Mouse (Mus musculus) hindlimb bud, embryonic 11.5 days (tissue): Measurements from ENCODE around the gene Gpr142.

ENCODE experiments used
- DNase-seq: peaks from one replicate; pipeline ENCODE4 v3.0.0-alpha.2; 2012; ENCODE audit warnings: low read depth, low spot score; ENCODE audit errors: extremely low spot score

Gene Gpr142

DNA sequence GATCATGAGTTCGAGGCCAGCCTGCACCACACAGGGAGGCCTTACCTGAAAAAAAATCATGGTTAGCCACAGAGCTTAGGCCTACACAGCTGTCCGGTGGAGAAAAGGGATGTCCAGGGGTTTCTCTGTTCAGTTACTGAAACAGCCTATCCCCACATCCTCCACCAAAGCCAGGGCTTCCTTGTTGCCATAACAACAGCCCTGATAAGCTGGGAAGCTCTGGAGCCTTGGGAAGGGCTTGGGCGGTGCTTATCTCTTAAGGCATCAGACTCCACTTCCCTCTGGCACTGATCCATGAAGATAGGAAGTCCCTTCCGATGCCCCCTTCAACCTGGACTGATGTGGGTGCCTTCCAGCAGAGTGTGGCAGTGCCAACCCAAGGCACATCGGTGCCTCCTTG lies 34.4 kb downstream of the Gpr142 start:
- no peak for DNase-seq

DNA sequence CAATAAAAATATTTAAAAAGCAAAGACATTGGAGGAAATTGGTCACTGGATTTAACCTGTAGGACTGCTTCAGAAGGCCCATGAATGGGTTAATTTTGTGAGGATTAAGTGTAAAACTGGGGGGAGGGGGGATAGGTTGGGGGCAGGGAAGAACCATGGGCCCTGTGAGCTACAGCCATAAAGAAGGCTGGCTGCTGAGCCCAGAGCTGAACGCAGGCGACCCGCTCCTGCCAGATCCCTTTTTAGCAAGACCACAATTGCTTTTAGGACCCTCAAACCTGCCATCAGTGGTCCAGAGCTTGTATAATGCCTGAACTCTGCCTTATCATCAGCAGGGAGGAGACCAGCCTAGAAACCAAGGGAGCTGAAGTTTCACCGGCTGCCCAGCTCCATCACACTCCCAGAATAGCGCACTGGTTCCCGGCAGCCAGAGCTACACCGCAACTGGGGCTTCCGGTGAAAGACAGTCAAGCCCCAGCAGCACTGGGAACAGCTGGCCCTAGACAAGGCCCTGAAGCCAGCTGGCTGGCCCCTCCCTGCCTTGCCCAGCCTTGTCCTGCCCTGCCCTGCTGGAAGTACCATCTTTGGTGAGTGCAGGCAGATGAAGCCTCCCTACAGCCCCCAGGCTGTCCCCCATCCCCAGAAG lies 45.2 kb downstream of the Gpr142 start:
- no peak for DNase-seq

DNA sequence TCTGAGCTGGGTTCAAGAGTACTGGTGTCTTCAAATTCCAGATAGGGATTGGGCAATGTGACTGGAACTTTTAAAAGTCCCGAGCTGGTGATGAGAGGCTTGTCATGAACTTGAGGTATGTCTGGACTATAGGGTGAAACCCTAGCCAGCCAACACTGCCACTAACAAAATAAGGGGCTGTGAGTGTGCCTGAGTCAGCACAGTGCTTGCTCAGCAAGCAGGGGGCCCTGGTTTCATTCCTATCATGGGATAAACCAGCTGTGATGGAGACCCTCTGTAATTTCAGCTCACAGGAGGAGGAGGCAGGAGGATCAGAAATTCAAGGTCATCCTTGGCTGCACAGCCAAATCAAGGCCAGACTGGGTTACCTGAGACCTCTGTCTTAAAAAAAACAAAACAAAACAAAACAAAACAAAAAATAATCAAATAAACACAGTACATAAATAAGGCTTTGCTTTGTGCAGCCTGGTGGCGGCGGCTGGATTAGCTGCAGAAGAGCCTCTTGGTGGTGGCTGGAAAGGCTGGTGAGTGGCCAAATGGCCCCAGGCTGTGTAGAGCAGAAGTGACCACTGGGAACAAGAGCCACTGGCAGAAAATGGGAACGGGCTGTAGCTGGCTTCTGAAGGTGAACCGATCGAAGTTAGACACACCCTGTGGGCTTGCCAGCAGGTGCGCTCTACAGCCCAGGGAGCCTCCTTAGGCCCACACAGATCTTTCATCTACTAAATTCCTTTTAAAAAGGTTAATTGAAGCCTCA lies 45.9 kb downstream of the Gpr142 start:
- DNase-seq: no peak

DNA sequence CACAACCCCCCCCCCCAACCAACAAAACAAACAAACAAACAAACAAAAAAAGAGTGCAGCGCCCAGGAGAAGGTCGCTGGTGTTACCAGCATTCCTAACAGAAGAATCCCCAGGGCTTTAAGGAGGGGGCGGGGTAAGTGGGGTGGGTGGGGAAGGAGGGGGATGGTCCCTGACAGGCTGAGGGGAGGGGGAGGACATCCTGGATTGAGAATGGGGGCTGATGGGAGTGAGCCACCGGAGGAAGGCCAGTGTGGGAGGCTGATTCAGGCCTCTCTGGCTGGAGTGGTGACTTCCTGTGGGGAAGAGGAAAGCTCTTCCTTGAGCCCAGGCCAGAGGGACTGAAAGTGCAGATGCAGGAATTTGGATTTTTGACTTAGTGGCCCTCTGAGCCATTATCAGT lies 47.6 kb downstream of the Gpr142 start:
- DNase-seq: no peak

DNA sequence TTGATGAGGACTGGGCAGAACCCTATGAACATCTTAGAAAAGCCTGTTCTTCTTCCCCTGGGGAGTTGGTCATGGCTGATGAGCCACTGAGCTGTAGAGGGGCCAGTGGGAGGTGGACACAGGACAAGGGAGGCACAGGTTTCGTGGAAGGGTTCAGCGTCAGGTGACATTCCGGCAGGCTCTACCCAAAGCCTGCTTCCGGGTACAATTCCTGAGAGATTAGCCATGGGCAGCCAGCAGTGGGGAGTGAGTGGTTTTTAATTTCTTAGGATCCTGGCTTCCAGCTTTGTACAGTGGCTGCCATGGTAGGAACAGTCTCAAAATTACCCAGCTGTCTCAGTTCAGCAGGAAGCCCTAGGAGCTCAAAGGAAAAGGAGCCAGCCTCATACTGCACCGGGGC lies 48.3 kb downstream of the Gpr142 start:
- DNase-seq: no peak

DNA sequence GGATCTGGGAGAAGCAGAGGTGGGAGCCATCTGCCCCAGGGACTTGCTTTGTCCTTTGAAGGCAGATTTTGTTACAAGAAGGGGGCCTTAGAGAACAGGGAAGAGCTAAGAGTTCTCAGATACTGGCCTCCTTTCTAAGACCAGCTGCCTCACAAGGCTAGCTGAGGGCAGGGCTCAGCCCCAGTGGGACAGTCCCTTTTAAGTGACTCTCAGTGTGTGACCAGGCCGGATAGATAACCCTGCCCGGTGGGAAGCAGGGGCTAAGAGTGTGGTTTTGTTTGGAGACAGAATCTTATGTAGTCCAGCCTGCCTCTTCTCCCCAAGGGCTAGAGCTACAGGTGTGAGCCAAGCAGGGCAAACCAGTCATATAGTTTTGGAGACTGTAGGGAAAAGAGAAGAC lies 50.8 kb downstream of the Gpr142 start:
- no peak for DNase-seq

DNA sequence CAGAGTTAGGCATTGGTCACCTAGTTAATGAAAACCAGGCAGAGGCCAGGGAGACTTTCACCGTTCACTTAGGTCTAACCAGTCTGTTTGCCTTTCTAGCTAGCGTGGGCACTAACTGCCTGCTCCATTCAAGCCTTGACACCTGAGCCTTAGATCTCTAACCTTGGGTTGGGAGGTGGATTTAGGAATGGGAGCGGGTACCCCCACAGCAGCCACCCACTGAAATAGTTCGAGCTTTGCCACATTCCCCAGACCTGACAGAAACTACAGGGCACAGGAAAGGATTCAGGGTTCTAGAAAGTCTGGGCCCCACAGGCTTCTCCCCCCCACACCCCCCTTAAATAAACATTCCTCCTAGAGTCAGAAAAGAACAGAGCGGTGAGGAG lies 51.3 kb downstream of the Gpr142 start:
- no peak for DNase-seq

DNA sequence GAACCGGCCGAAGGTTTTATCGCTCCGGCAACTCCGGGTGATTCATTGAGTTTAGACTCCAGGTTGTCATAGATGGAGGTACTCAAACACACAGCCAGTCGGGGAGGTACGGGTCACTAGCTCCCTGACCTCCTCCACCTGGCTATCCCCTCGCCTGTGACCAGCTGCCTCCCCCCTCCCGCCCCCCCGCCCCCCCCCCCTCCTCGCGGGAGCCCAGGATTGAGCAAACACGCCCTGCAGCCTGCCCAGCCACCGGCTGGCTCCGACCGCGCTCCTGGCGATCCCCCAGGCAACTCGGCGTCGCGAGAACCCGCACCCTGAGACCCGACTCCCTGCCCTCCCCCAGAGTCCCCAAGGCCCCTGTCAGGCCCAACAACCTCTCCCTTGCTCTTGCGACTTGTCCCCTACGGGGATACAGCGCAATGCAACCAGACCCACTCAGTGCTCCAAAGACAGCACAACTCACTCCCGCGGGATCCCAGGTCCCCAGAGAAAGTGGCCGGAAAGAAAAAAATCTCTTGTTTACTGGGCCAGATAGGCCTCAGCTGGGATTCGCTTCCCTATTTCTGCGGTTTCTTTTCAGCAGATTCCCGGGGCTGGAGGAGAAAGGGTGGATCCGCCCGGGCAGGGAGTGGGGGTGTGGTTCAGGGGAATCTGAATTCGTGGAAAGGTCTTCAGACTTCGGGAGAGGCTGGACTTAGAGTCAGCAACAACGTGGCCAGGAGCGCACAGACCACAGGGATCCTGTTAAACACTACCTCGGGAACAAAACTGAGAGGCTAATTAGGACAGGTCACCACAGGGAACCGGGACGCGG lies 51.9 kb downstream of the Gpr142 start, which contains the start of gene Gprc5c:
Gprc5c (plus strand) TSS at position 701 of the 817 bp plus-strand sequence.
- DNase-seq: no peak

DNA sequence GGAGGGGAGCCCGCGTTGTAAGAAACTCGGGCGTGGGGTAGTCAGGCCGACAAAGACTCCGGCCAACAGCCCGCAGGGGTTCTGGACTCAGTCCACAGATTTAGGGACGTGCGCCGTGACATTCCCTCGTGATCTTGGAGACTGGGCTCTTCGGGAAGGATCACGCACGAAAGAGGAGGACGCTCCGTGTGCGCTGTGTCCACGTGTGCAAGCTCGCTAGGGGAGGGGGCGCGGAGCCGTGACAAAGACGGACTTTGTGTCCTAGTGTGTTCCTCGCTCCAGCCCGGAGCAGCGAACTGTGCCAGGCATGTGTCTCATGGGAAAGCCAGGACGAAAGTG lies 52.5 kb downstream of the Gpr142 start:
- no peak for DNase-seq

DNA sequence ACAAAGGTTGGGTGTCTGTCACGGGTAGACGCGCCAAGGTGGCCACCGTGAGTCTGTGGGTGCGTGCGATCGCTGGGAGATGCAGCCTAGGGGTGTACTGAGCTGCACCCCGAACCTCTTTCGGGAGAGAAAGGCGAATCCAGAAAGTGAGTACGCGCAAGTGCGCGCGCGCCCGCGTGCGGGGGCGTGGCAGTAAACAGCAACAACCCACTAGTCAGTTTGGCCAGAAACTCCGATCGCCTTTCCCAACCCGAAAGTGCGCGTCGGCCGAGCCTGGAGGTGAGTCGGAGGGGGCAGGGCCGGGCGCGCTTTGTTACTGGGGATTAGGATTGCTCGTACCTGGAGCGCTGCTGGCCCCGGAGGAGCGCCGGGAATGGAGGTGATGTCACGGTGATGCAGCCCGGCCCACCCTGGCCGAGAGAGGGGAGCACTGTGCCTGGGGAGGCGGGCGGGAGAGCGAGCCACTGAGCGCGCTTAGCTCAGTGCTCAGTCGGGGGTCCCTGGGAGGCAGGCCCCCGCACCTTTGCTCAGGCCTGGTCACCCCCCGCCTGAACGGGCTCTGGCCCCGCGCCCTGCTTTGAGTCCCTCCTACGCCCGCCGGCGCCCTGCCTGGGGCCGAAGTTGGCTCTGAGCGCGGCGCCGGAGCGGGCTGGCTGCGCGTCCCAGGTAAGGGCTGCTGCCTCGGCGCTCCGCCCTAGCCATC lies 53.0 kb downstream of the Gpr142 start:
- DNase-seq: no peak

DNA sequence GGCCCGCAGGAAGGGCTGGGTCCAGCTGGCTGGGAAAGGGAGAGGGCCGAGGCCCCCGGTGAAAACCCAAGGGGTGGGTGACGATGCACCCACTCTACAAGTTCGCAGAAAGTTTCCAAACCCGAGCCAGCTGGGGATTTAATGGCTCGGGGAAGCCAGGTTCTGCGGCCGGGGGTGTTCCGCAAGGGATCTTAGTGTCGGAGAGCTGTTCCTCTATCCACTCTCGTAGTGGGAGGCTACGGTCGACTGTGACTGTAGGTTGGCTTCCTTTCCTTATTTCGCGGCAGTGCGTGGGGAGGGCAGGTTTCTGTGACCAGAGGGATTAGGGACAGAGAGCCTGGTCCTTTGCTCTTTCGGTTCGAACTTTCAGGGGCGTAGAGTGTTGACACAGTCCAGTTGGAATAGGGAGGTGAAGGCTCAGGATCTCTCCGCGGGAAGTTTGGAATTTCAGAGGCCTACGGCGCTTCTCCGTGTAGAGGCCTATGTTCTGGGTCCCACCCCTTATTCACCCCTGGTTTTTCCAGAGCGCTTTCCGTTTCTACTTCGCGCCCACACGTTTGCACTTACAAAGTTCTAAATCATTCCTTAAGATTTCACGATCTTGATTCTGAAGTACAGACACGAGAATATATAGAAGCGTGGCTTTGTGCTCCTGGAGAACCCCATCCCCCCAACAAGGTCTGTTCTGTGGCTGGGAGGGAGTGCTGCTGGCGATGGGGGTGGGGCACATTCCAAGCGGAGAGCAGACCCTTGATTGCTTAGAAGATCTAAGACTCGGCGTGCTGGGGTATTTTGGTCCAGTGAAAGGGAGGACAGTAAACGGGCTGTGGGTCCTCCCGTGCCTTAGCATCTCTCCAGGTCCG lies 53.8 kb downstream of the Gpr142 start:
- DNase-seq: no peak

DNA sequence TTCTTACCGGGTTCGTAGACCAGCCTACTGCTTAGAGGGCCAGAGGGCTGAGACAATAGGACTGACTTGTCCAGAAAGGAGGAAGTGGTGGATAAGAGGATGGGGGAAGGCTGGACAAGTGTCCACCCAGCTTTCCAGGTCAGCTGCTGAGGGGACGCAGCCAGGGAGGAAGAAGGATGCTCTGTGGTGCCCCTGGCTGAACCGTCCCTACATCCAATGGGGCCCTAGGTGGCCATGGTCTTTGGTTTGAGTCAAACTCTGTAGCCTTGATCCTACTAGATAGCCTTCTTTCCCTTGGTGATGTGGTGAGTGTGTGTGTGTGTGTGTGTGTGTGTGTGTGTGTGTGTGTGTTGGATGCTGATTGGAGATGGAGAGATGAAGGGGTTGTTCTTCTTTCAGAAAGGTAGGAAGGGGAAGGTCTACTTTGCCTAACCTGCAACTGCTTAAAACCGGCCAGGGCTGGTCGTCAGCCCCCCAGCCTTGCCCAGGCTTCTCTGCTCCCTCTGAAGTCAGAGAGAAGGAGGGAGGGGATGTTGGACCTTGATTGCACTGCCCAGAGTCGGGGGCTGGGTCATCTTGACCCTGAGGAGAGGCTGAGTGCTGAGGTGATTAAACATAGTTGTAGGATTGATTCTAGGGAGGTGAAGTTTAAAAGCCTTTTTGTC lies 54.6 kb downstream of the Gpr142 start:
- no peak for DNase-seq

DNA sequence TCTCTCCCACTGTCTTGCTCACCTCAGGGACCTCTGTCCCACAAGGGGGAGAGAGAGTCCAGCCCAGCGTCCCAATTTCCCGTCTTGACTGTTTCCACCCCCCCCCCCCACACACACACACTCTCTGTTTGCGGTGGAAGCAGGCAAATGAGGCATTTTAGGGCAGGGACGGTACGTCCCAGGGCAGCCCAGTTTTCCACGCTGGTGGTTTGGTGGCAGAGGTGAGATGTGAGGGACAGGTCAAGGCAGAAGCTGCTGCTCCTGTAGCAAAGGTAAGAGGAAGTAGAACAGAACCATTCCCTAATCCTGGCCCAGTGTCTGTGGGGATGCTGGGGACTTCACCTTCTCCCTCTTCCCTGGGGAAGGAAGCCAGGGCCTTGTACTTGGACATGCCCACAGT lies 55.9 kb downstream of the Gpr142 start:
- DNase-seq: no peak

DNA sequence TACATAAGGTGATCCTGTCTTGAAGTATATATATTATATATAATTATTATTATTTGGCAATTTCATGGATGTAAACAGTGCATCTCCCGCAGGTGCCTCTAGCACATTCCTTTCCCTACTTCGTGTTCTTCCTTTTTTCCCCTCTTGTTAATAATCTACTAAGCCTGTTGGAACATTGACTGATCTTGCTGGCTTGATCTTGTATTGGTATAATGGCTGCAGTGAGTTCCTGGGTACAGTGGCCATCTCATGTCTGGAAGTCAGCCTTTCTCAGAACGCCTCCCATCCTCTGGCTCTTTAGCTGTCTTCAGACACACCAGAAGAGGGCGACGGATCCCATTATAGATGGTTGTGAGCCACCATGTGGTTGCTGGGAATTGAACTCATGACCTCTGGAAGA lies 57.4 kb downstream of the Gpr142 start:
- DNase-seq: no peak
